Mouse (Mus musculus): ENCODE results near the gene Aspm.

Gene Aspm

GRCm38 (mm10) chr1:139501258-139501752, 46.7 kb downstream of the Aspm start, which contains the start of gene F13b:
TSS of gene F13b (plus strand) at chr1:139501702.
- DNase-seq (ENCODE audit: low spot score): no peak

DNA sequence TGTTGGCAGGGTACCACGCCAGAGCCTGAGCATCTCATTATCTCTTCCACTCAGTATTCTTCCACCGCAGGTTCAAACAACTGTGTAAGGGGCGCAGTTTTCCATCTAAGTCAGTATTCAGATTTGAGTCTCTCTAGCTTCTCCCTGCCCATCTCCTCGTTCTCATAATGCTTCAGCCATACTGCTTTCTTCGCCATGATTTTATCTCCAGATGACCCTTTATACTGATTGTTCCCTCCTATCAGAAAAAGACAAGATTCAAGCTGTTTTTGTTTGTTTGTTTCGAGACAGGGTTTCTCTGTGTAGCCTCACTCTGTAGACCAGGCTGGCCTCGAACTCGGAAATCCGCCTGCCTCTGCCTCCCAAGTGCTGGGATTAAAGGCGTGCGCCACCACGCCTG, 60.0 kb downstream of the Aspm start:
- no peak for DNase-seq (ENCODE audit: low spot score)
